Mouse (Mus musculus) heart, postnatal 0 days (tissue): ENCODE measurements around the gene 6030445D17Rik.

Experiments used
- CTCF ChIP-seq: IDR thresholded peaks from 2 replicates; pipeline ENCODE4 v1.5.1; 2016; ENCODE audit warnings: antibody characterized with exemption, control low read depth, low read depth
- EP300 ChIP-seq: IDR thresholded peaks from 2 replicates; pipeline ENCODE4 v1.6.1; 2016; ENCODE audit warnings: antibody characterized with exemption, low read depth

- TF ChIP-seq CTCF: no peak
- no peak for TF ChIP-seq EP300
These were observed 327 bp upstream of the 6030445D17Rik start for GRCm38 (mm10) chr4:136461761-136462085.
